Comparison of ENCODE assay signal across 9 mouse cellular contexts in the genomic region with DNA sequence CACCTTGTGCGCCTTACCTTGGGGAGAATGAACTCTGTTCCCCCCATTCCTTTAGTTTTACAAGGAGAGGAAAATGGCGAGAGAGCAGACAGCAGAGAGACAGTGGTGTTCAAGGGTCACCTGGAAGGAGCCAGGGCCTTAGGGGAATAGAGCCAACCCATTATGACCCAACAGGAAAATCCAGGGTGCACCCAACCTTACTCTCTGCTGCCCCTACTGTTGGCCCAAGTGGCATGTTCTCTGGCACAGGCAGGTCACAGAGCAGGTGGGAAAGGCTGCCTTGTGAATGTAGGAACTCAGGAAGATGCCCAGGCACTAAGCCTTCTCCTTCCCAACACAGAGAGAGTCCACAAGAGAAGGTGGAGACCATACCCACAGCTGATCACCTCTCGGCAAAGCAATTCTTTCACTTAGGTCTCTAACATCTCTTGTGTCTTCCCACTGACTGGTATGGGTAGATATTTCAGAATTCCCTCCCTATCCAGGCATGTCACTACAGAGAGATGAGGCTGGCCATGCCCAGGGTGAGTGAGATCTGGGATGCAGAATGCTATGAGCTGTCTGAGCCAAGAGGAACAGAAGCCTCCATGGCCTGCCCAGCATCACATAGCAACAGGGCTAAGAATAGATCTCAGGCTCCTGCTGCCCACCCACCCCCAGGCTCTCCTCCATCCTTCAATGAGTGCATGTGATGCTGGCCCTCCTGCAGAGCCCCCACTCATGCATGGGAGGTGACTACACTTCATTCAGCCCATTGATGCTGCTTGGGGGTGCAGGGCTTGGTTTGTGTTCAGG. TPM values are rescaled to one million over a fixed set of nuclear protein-coding genes. Genes with fewer than 3 reads are reported as not detected.
DNase-seq lines count a peak whose midpoint lies in the region; ATAC-seq and TF ChIP-seq lines count a peak whose summit lies in the region.
"Had no signal": no experiment of that assay in that cellular context is flagged by ENCODE, and none has a peak within 500 bp of the region (broad histone marks: within the 10 kb centered on the region; RNA-seq: fewer than 3 reads in every experiment).

No protein-coding gene starts in this region.

- H3K27me3 ChIP-seq in kidney, adult 2 months (replicated peaks; ENCODE audit: control insufficient read depth, insufficient read depth, low read length), result no peaks in the 10 kb centered on the region
- H3K27me3 ChIP-seq in kidney, embryonic 16.5 days (ENCODE audit: insufficient read depth, low read length), result no peaks in the 10 kb centered on the region
- H3K27me3 ChIP-seq in E14TG2a.4 (ENCODE audit: insufficient read depth, low read length), result peaks cover 7% of the 10 kb centered on the region
- H3K27me3 ChIP-seq: lung, embryonic 15.5 days had no signal

- TF ChIP-seq POLR2A in kidney, adult 2 months (IDR thresholded peaks at IDR 0.05; ENCODE audit: low read depth, low read length), result no peak

- H3K4me3 ChIP-seq in kidney, adult 2 months (ENCODE audit: insufficient read depth, low read depth, low read length), result no peak overlapping the region
- no peak overlapping the region for H3K4me3 ChIP-seq in kidney, embryonic 16.5 days (ENCODE audit: low read length)
- H3K4me3 ChIP-seq in E14TG2a.4 (replicated peaks; ENCODE audit: low read length), result no peak overlapping the region
- H3K4me3 ChIP-seq: lung, embryonic 15.5 days had no signal

- H3K4me2 ChIP-seq in kidney, embryonic 16.5 days (replicated peaks; ENCODE audit: low read depth, low read length), result no peak overlapping the region
- H3K4me2 ChIP-seq: lung, embryonic 15.5 days had no signal

- no peak overlapping the region for H3K9ac ChIP-seq in kidney, embryonic 16.5 days (replicated peaks; ENCODE audit: low read length)
- H3K9ac ChIP-seq: lung, embryonic 15.5 days had no signal

- H3K36me3 ChIP-seq in kidney, adult 2 months (ENCODE audit: control insufficient read depth, insufficient read depth, low read length), result no peaks in the 10 kb centered on the region
- H3K36me3 ChIP-seq in kidney, embryonic 16.5 days (ENCODE audit: insufficient read depth, low read length), result no peaks in the 10 kb centered on the region
- H3K36me3 ChIP-seq in E14TG2a.4 (ENCODE audit: insufficient read depth, low read length), result no peaks in the 10 kb centered on the region
- H3K36me3 ChIP-seq: lung, embryonic 15.5 days had no signal

- H3K9me3 ChIP-seq in kidney, embryonic 16.5 days (ENCODE audit: low read length), result no peaks in the 10 kb centered on the region
- H3K9me3 ChIP-seq in E14TG2a.4 (ENCODE audit: low read length), result no peaks in the 10 kb centered on the region
- H3K9me3 ChIP-seq: lung, embryonic 15.5 days had no signal

- no peaks in the 10 kb centered on the region for H3K4me1 ChIP-seq in kidney, adult 2 months (ENCODE audit: control insufficient read depth, insufficient read depth, low read length)
- no peaks in the 10 kb centered on the region for H3K4me1 ChIP-seq in kidney, embryonic 16.5 days (ENCODE audit: insufficient read depth, low read length)
- H3K4me1 ChIP-seq in E14TG2a.4 (replicated peaks; ENCODE audit: low read depth, low read length), result no peaks in the 10 kb centered on the region
- H3K4me1 ChIP-seq: lung, embryonic 15.5 days had no signal

- no peak for ATAC-seq in kidney, embryonic 16.5 days (ENCODE audit: low FRiP score, low TSS enrichment)
- no peak for ATAC-seq in erythroid progenitor cell, adult 5-6 weeks (replicated peaks; ENCODE audit: low FRiP score, poor library complexity, severe bottlenecking)
- ATAC-seq: forebrain, embryonic 16.5 days had no signal

- H3K27ac ChIP-seq in kidney, adult 2 months (ENCODE audit: insufficient read depth, low read depth, low read length), result no peak overlapping the region
- no peak overlapping the region for H3K27ac ChIP-seq in kidney, embryonic 16.5 days (ENCODE audit: low read length)
- H3K27ac ChIP-seq: lung, embryonic 15.5 days had no signal

- peak; percentile 55 for DNase-seq in kidney, adult 2 months
- DNase-seq in R1 (ENCODE audit: low read depth, low spot score), result peak; percentile 18
- peak; percentile 59 for DNase-seq in kidney, adult 9 months
- DNase-seq in gastrocnemius, postnatal 4 days (ENCODE audit: low spot score in 2 of 2), result no peak

- 73% methylated on average over 3 of the region's 3 CpGs for WGBS in kidney, adult 2 months
- 85% methylated on average over 3 of the region's 3 CpGs for WGBS in kidney, embryonic 16.5 days

- no peak; the same call in 1 of the 2 replicates for TF ChIP-seq CTCF in kidney, adult 2 months (conservative IDR thresholded peaks at IDR 0.05; ENCODE audit: insufficient read depth, insufficient read length, low read depth, low read length)
- TF ChIP-seq CTCF in E14TG2a.4 (conservative IDR thresholded peaks at IDR 0.05; ENCODE audit: low read length), result peak; percentile 39

RNA-seq across cellular contexts. Expression of gene Kcna1, which starts 46.8 kb away (rescaled TPM):
- 0.77 and 1.2 TPM in 2 replicates for polyA plus RNA-seq in kidney, adult 2 months (2012; rRNA removed)
- 0.29 and 0.36 TPM in 2 replicates for polyA plus RNA-seq in kidney, embryonic 16.5 days (2015; fragmentation: Nextera tagmentation; extraction: Ambion mirVana)
- not detected in 2 replicates for total RNA-seq in erythroid progenitor cell, adult 5-6 weeks (2015; ENCODE audit: low replicate concordance)
- not detected in 2 replicates for total RNA-seq in erythroid progenitor cell, adult 5-6 weeks (2017; ENCODE audit: low replicate concordance)
- 1 to 10 TPM; 5.7 to 7.0 TPM for total RNA-seq in gastrocnemius, postnatal 4 days (2021)

Comparison
In these comparisons a context has a peak if more than half of its experiments do, and no peak if none do; other contexts are left out.
1. DNase-seq: peak in kidney, adult 2 months (single experiment), R1 (single experiment) and kidney, adult 9 months (single experiment); none in gastrocnemius, postnatal 4 days (0 of 2).
2. RNA of gene Kcna1, which starts 46.8 kb away (total RNA-seq): 5.7 to 7.0 TPM in gastrocnemius, postnatal 4 days; not detected in erythroid progenitor cell, adult 5-6 weeks; every median in the first group is over 4 times any median in the second.